Mouse (Mus musculus): ENCODE data around the gene Abce1.
A peak's percentile ranks its signal among the peaks of the same experiment; 100 is the strongest.
"Not testable (repeated sequence)": the region's sequence is repeated elsewhere in the genome, so short reads cannot be mapped to it uniquely, and the experiment has no call there.

Gene Abce1

DNA sequence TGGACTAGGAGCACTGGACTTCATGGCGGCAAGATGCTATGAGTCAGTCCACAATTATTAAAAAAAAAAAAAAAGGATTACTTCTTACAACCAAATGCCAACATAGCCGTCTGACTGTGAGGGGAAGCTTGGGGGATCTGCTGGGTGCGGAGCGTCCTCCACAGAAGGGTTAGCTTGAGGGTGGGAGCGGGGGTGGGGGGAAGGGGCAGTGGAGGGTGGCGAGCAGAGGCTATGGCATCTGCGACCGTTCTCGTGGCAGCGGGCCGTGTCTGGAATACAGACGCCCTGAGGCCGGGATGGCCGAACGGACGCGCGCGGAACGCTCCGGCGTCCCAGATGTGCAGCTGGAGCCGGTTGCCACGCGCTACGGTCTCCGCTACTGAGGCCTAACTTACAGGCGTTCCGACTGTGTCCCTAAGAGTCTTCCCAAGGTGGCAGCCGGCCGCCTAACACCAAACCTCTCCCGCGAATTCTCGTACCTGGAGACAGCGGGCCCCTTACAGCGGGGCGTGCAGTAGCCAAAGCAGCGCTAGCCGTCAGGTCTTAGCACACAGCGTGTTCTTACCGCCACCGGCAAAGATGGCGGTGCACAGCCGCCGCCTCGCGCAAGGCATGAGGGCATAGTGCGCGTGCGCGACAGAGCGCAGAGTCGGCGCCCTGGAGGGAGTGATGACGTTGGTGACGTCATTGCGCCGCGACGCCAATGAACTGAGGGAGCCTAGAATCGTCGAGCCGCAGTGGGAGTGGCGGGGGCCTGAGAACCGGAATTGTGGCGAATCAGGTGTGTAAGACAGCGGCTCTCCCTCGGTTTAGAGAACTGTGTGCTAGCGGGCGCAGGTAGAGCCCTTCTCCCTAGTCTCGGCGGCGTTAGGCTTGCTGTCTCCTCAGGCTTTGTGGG is at the start of gene Abce1, which contains the start of gene Anapc10:
TSS of gene Abce1 (minus strand) at position 677 of the 898 bp plus-strand sequence.
TSS of gene Anapc10 (plus strand) at position 757 of the 898 bp plus-strand sequence.
- peak; percentile 100 for DNase-seq

DNA sequence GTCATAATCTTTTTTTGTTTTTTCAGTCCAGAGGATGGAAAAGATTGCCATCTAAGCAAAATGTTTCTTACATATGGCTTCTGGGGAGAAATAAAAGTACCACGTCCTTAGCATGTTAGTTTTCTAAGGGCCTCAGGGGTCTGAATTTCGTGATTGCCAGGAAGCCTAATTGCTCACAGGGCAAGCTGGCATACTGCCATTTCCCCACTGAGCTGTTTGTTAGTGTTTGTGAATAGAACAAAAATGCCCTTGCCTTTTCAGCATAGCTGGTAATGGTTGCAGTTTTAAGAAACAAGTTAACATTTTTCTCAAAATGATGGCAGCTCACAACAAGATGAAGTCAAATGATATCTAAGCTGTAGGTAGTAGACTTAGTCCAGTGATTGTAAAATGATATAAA is 38.8 kb upstream of the Abce1 start:
- DNase-seq: peak in 1 of 2 experiments; percentile 3

DNA sequence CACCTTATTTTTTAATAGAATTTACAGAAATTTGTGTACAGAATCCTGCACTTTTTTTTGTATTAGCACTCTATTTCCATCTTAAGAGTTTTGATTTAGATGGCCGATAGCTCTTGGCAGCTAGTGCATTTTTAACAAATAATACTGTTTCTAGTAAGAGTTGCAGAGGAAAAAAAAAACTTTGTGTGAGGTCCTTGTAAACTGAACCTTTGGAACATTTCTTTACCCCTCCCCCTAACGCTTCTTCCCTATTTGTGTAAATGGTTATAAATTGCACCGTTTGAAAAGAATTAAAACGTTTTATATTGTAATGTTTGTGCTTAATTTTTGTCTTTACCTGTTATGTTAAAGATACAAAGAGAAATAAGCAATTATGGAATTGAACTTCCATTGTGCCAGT is 37.1 kb upstream of the Abce1 start:
- no peak for DNase-seq

DNA sequence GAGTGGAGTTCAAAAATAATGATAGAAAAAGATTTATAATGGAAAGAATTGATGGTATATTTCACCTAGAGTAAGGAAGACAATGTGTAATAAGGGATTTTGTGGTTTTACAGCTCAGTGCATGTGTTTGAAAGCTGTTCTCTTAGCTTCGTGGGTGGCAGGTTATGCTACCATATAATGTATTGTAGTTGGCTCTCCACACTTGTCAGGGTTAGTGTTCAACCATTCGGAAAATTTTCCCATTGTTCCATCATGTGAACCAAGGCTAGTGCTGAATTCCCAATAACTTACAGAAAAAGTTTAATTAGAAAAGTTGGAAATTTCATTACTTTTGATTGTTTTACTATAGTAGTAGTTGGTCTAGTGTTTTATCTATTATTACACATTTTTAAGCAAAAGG is 36.6 kb upstream of the Abce1 start:
- DNase-seq: no peak

DNA sequence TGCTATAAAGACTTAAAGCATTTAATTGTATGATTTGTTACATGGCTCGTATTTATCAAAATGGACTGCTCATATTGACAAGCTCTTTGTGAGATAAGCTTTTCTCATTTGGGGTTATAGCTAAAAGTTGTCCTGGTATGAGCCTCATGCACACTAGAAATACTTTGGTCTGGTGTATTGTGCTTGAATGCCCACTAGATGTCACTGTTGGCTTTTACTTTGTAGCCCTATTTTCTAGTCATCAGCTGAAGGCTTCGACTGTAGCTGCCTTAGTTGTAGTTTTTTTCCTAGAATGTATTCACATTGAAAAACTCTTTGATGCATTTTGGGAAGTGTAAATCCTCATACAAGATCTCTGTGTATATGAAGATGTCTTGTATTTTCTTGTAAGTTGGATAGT is 22.8 kb upstream of the Abce1 start:
- DNase-seq: peak in 1 of 2 experiments; percentile 10

DNA sequence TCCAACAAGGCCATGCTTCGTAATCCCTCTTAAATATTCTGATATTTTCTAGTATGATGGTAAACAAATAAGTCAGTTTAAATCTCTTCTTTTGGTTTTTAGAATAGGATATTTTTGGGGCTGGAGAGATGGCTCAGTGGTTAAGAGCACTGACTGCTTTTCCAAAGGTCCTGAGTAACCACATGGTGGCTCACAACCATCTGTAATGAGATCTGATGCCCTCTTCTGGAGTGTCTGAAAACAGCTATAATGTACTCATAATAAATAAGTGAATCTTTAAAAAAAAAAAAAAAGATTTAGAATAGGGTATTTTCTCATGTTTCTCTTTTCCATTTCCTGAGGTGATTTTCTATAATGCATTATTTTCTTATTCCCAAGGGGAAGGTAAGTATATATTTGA is 16.4 kb upstream of the Abce1 start:
- DNase-seq: no peak

DNA sequence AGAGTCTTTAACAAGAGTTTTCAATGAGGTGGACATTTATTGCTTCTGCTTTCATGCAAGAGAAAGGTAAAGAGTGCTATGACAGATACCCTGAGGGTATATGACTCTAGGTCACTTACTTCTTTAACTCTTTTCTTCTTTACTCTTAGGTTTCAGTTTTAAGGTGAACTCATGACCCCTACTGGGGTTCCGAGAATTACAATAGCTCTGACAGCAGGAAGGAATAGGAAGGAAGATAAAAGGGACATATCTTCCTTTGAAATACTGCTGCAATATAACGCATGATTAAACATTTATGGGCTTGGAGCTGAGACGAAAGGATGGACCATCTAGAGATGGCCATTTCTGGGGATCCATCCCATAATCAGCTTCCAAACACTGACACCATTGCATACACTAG is 13.0 kb upstream of the Abce1 start:
- no peak for DNase-seq

DNA sequence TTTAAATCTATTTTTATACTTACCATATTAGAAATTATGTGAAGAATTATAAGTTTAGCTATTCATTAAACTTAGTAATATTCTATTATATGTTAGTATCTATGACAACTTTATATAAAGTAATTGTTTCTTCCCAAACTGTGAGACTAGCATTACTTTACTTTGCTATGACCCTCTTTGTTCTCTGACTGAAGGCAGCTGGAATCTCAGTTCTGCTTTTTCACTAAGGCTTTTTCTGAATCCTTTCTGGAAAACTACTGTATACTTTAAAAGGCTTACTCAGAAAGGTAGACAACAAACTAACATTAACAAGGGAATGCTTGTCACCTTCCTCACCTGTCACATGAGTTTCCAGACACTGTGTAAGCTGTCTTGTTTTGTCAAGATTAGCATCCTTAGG is 11.8 kb upstream of the Abce1 start:
- DNase-seq: no peak

DNA sequence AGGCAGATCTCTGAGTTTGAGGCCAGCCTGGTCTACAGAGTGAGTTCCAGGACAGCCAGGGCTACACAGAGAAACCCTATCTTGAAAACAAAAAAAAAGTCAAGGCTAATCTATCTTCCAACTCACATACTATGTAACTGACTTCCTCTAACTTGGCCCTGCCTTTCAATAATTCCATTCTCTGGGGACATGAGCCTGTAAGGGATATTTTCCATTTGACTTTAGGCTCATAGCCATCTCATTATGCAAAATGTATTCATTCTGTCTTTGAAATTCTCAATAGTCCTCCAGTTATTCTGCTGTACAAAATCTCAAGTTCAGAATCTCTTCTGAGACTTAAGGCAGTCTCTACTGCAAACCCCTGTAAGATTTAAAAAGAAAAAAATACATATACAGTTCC is 10.0 kb upstream of the Abce1 start:
- no peak for DNase-seq

DNA sequence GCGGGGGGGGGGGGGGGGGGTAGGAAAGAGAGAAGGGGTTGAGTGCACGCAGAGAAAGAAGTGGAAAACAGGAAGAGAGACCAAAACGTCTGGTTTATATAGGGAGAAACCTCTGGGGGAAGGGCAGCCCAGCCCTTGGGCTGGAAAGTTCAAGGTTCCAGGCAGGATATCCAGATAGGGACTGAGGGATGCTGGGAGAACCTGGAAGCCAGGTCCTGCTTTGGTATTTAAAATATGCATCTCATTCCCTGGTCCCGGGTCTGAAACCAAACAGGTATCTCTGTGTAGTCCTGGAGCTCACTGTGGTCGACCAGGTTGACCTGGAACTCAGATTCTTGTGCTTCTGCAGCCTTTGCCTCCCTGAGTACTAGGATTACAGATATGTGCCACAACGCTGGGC is 1.1 kb upstream of the Abce1 start:
- DNase-seq: no peak

DNA sequence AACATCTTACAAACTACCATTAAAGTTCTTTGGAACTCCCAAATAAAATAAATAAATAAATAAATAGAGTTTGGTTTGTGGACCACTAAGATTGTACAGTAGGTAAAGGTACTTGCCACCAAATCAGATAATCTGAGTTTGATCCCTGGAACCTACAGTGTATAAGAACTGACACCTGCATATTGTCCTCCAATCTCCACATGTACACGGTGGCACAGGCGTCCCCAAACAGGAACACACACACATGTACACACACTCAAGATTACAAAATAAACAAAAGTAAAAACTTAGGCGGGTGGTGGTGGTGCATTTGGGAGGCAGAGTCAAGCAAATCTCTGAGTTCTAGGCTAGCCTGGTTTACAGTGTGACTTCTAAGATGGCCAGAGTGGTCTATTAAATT is 4.9 kb downstream of the Abce1 start:
- DNase-seq: no peak

DNA sequence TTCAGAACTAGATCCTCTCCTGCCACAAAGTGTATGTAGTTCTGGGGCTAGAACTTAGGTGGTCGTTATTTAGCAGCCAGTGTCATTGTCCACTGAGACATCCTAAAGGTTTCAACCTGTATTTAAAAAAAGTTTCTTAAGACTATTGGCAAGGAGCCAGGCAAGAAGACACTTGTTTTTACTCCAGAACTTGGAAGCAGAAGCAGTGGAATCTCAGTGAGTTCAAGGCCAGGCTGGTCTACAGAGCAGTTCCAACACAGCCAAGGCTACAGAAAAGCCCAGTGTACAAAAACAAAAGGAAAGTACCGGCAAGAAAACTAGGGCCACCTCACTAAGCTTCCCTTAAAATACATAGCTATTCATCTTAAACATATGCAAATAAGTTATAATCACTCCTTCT is 19.0 kb downstream of the Abce1 start:
- no peak for DNase-seq

DNA sequence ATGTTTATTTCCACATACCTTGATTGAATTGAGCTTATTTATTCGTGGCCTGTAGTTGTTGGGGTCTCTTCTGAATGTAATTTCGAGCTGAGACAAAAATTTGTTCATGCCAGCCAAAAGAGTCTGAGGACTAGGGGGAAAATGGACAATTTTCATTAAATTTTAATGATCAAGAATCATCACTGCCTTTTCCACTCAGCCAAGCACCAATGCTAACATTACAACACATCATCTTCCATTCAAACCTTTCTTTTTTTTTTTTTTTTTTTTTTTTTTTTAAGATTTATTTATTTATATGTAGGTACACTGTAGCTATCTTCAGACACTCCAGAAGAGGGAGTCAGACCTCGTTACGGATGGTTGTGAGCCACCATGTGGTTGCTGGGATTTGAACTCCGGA is 25.6 kb downstream of the Abce1 start:
- DNase-seq: not testable (repeated sequence)

DNA sequence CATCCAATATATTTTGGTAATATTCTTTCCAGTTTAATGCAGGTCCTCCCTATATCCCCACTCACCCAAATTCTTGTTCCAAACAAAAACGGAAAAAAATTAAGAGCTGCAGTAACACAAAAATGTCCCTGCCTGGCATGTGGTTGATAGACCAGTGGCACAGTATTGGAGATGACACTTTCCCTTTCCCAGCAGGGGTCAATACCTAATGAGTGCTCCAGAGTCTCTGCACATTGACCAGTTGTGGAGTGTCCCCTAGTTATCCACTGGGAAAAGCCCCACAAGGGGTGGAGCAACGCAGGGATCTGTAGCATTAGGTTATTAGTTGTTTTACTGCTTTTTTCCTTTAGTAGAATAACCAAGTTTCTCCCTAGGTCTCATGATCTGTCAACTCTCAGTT is 30.6 kb downstream of the Abce1 start:
- DNase-seq: no peak

DNA sequence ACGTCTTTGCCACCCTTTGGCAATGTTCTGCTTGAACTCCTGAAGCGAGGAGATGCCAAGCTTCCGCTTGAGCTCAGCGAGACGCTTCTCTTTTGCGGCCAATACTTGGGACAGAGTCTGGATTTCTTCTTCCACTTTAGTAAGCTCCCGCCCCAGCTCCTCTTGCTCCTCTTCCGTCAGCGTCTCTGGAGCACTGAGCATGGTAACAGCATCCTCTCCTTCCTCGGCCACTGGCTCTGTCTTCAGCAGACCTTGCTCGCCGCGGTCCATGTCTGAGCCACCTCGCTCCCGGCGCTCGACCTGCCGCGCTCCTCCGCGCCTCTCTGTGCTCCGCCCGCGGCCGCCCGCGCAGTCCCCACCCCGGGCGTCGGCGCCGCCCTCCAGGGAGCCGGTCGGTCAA is 31.0 kb downstream of the Abce1 start:
- peak; percentile 36 to 54 for DNase-seq

DNA sequence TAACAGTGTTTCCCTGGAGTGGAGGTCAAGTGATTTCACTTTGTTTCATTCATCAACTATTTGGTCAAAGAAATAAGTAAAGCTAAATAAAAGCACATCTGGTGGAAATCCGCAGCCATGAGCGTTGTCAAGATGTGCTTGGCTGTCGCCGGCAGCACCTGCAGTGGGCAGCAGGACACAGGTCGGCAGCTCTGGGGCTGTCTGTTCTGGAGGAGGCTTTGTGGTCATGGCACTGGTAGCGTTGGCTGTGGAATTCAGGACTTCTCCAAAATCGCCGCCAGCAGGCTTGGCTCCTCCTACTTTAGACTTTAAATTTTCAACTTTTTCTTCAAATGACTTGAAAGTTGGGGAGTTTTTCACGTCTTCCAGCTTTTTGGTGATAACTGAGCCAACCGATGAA is 31.5 kb downstream of the Abce1 start:
- peak in 1 of 2 experiments; percentile 28 for DNase-seq

DNA sequence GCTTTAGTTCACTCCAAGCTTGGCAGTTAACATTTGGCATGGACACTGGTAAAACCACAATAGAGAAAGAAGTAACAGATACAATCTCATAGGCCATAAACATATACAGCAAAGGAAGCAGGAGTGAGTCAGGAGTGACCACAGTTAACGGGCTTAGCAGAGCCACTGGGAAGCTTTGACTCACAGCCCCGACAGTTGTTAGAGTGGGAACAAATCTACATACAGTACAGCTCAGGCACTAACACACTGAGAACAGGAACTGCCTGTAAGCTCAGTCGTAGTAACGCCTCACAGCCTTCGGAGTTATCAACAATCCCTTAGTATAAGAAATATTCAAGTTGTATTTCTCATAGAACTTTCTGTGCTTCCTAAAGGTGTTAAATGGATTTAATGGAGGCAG is 32.5 kb downstream of the Abce1 start:
- DNase-seq: no peak

DNA sequence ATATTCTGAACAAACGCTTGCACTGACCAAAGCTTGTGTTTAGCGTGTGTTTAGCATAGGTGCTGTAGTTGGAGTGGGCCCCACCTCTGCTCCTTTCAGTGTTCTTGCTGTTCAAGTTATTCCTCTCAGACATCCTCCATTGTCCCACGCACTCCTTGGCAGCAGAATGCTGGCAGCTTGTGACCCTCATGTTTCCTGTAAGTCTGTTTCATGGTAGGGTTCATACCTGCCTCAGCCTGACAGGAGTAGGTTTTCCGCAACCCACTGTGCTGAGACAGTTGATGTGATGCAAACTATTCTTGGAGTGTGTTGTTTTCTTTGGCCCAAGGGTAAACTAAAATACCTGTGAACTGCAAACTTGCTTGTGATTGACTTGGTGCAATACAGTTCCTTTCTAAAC is 35.1 kb downstream of the Abce1 start:
- DNase-seq: peak in 1 of 2 experiments; percentile 5

DNA sequence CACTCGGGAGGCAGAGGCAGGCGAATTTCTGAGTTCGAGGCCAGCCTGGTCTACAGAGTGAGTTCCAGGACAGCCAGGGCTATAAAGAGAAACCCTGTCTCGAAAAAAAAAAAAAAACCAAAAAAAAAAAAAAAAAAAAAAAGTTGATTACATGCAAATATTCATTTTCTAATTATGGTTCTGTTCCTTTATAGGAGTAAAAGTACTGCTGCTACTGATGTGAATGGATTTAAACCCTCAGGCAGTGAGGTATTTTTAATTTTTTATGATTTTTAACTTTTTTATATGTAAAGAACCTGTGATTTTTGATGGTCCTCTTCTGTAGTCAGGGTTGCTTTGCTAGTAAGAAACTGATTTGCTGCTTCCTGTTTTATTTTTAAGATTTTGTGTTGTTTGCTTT is 52.8 kb downstream of the Abce1 start:
- DNase-seq: not testable (repeated sequence)

DNA sequence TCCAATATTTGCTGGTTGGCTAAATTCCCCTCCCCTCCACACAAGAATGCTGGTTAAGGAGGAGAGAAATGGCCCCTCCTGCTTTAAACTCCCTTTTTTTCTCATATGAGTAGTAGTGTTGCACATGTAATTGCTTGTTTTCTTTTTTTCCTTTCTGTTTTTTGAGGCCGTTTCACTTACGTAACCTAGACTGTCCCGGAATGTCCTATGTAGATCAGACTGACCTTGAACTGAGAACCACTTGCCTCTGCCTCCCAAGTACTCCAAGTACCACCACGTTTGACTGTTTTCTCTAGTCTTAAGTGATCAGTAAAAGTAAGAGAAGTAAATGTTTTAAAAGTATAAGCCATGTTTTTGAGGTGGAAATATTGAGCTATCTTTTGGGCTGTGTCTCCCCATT is 57.8 kb downstream of the Abce1 start:
- DNase-seq: no peak

DNA sequence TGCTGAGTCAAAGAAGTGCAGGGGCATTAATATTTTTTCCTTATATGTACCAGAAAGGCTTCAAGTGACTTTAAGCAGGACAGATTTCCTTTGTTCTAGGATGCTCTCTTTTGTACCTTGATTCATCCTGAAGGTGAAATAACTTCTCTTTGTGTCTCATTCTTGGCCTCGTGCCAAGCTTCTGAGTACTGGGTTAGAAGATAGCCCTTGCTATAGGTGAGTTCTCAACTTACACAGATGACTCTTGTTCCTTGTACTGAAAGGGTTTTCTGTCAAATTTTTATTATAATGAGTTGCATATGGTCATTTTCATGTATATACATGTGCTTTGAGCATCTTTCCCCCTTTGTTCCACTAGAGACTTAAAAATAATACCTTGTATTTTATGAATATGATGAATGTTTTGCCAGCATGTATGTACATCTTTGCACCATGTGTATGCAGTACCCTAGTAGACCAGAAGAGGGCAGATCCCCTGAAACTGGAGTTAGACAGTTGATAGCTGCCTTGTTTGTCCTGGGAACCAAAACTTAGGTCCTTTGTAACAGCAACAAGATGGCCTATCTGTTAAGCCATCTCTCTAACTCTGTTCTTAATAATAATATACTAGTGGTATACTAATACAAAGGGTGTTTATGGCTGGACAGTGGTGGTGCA is 61.3 kb downstream of the Abce1 start:
- peak; percentile 14 to 29 for DNase-seq

DNA sequence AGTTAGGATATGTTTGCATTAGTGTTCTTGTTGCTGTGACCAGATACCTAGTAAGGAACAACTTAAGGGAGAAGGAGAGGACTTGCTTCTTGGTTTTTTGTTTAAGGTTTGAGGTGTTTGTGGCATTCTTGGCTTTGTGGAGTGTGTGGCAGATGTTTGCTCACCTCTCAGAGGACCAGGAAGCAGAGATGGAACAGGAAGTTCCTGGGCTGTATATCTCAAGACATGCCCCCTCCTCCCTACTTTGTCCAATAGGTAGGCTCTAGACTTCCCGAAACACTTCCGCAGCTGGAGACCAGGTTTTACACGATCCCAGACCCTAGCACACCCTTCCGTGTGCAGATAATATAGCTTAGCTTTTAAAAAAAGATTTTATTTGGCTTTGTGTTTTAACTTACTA is 62.0 kb downstream of the Abce1 start:
- DNase-seq: no peak

DNA sequence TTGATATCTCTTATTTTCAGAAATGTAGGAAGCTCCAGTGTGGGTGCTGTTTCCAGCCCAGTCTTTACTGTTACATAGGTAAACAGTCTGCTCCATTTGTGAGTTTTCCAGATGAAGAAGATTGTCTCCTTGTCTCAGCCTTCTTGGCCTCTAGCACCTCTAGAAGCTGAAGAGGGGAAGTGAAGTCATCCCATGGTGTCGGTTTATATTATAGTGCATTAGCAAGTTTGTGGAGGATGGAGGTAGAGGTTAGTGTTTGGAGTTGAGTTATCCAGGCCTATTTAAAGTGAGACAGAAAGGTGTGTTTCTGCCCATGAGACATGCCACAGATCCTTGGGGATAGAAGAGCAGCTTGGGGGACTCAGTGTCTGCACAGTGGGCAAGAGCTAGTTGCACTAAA is 70.4 kb downstream of the Abce1 start:
- no peak for DNase-seq

All from kidney, postnatal 4 days (tissue).